Mouse (Mus musculus) bone marrow, adult 2 months (tissue): ENCODE measurements around the gene Ubp1. TPM values are rescaled to one million over a fixed set of nuclear protein-coding genes. Genes with fewer than 3 reads are reported as not detected.

Experiments
- H3K27ac ChIP-seq: fragments of 200-500 bp; 2 replicates; pipeline ENCODE4 v1.5.1; 2012; ENCODE audit warnings: low read depth, mild to moderate bottlenecking, control low read depth, inconsistent platforms, low read length; ENCODE audit not compliant: control insufficient read depth, poor library complexity, insufficient read depth
- H3K4me1 ChIP-seq: fragments of 200-500 bp; 2 replicates; pipeline ENCODE4 v1.6.1; 2011; ENCODE audit warnings: low read length; ENCODE audit not compliant: control insufficient read depth, insufficient read depth
- H3K4me3 ChIP-seq: fragments of 200-500 bp; replicated peaks from 2 replicates; pipeline ENCODE3; 2011; ENCODE audit warnings: mild to moderate bottlenecking, low read depth, low read length, control low read depth; ENCODE audit not compliant: control insufficient read depth
- CTCF ChIP-seq: fragments of 200-500 bp; IDR thresholded peaks from 2 replicates; pipeline ENCODE4 v1.5.1; 2011; ENCODE audit warnings: low read length, control low read depth; ENCODE audit not compliant: control insufficient read depth, insufficient read depth
- POLR2A ChIP-seq: fragments of 200-500 bp; IDR thresholded peaks from 2 replicates; pipeline ENCODE4 v1.6.1; 2011; ENCODE audit warnings: low read depth, mild to moderate bottlenecking, control low read depth, low read length, borderline replicate concordance; ENCODE audit not compliant: control insufficient read depth
- WGBS: fragments of 180-500 bp; shearing (Covaris S2); methylation state at CpG from one replicate; pipeline ENCODE4 v1.1.7; 2018; 5-methylcytosine and 5-hydroxymethylcytosine counted together
- polyA plus RNA-seq: library from polyadenylated mRNA; stranded (reverse); fragments of >200 nt; gene quantifications from 2 replicates; pipeline ENCODE4 v1.2.4, GENCODE M21; 2011; ENCODE audit warnings: low replicate concordance; ENCODE audit not compliant: missing spikeins, insufficient read depth, insufficient read length

The Ubp1 gene
- polyA plus RNA-seq, 1 experiment: 110 TPM

DNA sequence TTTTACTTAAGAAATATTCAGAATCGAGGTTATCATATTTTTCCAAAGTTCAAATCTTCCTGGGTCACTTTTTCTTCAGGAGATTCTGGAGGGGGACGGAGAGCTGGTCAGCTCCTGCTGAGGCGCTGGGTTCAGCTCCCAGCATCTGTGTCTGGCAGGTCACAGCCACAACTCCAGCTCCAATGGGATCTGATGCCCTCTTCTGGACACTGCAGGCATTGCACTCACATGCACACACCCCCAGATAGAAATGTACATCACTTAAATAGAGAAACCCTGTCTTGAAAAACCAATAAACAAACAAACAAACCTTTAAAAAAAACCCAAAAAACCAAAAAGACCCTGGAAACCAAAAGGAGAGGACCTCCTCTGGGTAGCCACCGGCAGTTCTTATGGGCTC, 85.0 kb downstream of the Ubp1 start:
- Histone ChIP-seq H3K4me3 (no peak overlapping the region), H3K27ac (no peak overlapping the region), H3K4me1 (peaks cover 1% of the 10 kb centered on the region)
- 86% methylated on average over 4 of the region's 4 CpGs for WGBS
- peak; percentile 50 for TF ChIP-seq CTCF
- no peak for TF ChIP-seq POLR2A

- H3K4me1 ChIP-seq: peaks cover 1% of the 10 kb centered on the region
- H3K27ac ChIP-seq: no peak overlapping the region
- TF ChIP-seq CTCF (no peak), POLR2A (no peak)
Measured at GRCm38 (mm10) chr9:114016402-114016801, 85.7 kb downstream of the Ubp1 start.

DNA sequence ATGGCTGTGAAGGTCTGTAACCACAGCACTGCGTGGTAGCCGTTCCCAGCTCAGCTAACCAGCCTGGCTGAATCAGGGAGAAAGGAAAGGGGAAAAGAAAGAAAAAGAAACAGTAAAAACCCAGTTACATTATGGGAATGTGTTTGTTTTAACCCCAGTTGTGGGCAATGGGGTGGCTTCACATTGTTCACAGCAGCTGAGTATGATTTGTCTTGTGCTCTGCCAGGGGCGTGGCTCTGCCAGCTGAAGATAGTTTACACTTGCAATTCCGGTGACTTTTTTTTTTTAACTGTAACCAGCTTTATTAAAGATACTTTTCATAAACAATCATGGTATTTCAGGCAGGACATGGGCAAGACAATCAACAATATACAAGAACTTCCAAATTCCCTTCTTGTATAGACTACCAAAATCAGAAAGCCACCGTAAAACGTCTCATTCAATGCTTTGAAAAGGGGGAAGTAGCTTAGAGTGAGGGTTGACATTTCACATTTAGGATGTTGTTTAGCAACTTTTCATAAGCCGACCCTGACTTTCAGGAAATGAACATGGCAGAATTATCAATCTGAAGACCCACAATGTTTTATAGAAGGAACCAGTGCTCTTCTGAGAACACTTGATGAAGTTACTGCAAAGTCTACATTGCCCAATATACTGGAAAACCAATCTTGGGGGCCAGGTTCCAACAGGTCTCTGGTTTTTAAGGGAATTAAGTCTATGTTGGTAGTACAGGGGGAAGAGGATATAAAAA, 88.5 kb downstream of the Ubp1 start:
- H3K4me3 ChIP-seq: no peak overlapping the region
- TF ChIP-seq CTCF: no peak
- TF ChIP-seq POLR2A: no peak
- WGBS: 26% methylated on average over 7 of the region's 7 CpGs

More at GRCm38 (mm10) chr9:114016402-114016801, 85.7 kb downstream of the Ubp1 start:
- WGBS: 23% methylated on average over 4 of the region's 4 CpGs
- H3K4me3 ChIP-seq: no peak overlapping the region

DNA sequence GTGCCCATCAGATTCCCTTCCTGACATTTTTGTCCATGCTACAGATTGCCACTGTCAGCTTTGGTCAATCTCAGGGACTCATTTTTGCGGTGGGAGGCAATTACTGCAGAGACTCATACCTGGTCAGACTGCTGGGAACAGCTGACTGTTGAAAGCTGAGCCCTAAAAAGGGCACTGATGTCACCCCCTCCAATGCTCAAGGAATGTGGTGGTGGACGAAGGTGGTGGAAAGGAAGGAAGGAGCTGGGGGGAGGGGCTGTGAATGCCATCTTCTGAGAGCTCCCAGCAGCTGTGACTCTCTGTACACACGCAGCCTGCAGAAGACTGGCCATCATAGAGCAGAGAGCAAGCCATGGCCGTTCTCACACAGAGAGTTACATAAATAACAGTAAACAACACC, 91.4 kb downstream of the Ubp1 start:
- WGBS: 67% methylated on average over 4 of the region's 4 CpGs
- no peak overlapping the region for H3K27ac ChIP-seq

More for the DNA sequence above, 88.5 kb downstream of the Ubp1 start:
- H3K27ac ChIP-seq: no peak overlapping the region; the same call in 1 of the 2 replicates
- peaks cover 1% of the 10 kb centered on the region for H3K4me1 ChIP-seq

DNA sequence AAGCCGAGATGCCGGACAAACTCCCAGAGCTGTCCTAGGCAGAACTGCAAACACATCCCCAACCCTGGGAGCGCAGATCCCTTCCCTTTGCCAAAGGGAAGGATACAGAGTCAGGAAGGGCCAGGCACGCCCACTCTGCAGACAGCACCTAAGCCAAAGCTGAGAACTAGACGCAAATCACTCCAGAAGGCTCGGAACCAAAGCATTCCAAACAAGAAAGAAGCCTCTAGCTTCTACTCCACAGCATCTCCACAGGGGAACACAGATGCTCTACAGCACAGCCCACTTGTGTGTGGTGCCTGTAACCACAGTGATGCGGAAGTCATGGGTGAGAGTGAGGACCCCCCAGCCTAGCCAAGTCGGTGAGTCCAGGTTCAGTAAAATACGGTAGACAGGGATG, 94.4 kb downstream of the Ubp1 start:
- Histone ChIP-seq H3K27ac (no peak overlapping the region), H3K4me1 (no peaks in the 10 kb centered on the region; the same call in none of the 2 replicates), H3K4me3 (no peak overlapping the region)
- 51% methylated on average over 9 of the region's 9 CpGs for WGBS
- TF ChIP-seq CTCF: no peak
- no peak for TF ChIP-seq POLR2A

More for the DNA sequence above, 91.4 kb downstream of the Ubp1 start:
- Histone ChIP-seq H3K4me3 (no peak overlapping the region), H3K4me1 (no peaks in the 10 kb centered on the region; the same call in none of the 2 replicates)
- TF ChIP-seq POLR2A: no peak
- TF ChIP-seq CTCF: no peak

DNA sequence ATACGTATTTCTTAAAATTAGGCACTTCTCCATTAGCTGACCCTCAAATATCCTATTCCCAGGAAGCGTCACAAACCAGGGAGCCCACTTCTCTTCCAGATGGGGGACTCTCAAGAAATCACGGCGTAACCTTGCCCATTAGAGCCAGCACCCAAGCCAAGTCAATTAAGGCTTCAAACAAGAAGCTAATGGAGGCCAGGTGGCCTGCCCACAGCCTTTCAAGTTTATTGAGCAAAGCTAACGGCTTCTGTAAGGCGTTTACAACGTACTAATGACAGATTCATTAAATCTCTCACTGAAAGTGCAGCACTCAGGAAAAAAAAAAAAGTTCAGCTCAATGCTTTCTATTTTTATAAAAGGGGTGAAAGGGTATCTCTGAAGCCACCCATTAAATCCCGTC, 95.1 kb downstream of the Ubp1 start:
- TF ChIP-seq CTCF (no peak), POLR2A (no peak)
- WGBS: 14% methylated on average over 8 of the region's 8 CpGs
- Histone ChIP-seq H3K4me3 (peak overlapping the region; percentile 70), H3K4me1 (no peaks in the 10 kb centered on the region; the same call in 1 of the 2 replicates), H3K27ac (no peak overlapping the region)

DNA sequence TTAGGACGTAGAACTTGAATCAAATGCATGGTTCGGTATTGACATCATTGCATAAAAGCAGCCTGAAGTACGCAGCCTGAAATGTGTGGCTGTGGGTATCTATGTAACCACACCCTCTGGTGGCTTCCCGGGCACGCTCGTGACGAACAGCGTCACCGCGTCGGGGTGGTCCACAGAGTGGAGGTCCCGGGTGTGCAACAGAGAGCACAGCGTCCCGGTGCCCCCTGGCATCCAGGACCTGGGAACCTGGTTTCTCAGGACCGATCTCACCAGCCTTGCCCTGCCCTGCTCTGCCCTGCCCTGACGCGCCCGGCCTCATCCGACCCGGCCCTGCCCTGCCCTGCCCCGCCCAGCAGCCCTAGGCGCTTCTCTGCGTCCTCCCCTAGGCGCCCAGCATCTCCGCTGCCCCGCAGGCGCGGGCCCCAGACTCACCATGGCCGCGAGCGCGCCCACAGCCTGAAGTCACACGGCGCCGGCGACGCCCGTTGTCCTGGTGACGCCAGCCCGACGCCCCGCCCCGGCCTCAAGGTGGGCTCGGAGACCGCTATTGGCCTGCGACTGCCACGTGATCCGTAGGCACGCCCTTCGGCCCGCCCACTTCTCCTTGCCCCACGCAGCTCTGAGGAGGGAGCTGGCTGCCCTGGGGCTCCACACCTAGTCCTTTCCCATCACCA, 95.7 kb downstream of the Ubp1 start:
- Histone ChIP-seq H3K4me3 (peak overlapping the region; percentile 70), H3K4me1 (no peaks in the 10 kb centered on the region; the same call in 1 of the 2 replicates), H3K27ac (no peak overlapping the region; the same call in 1 of the 2 replicates)
- TF ChIP-seq POLR2A: no peak
- no peak for TF ChIP-seq CTCF
- 1% methylated on average over 52 of the region's 52 CpGs for WGBS

Other genes with a start within 250 kb of the Ubp1 start
- 25.0 and 26.6 TPM in 2 replicates for gene Pdcd6ip, start 222.7 kb upstream of the Ubp1 start, polyA plus RNA-seq
- 12.5 and 16.8 TPM in 2 replicates for gene Clasp2, start 189.5 kb upstream of the Ubp1 start, polyA plus RNA-seq
- gene Fbxl2, start 115.3 kb downstream of the Ubp1 start, polyA plus RNA-seq: 2.7 and 13.8 TPM in 2 replicates
- gene Susd5, start 126.2 kb downstream of the Ubp1 start, polyA plus RNA-seq: 1.2 TPM in 1 of 2 replicates, not detected in the other